ENCODE assay signal across 9 mouse cellular contexts in genomic region chr11:68956107-68956506, GRCm38 (mm10). TPM values are rescaled to one million over a fixed set of nuclear protein-coding genes. Genes with fewer than 3 reads are reported as not detected.
DNase-seq lines count a peak whose midpoint lies in the region; ATAC-seq and TF ChIP-seq lines count a peak whose summit lies in the region.
"Had no signal": no experiment of that assay in that cellular context is flagged by ENCODE, and none has a peak within 500 bp of the region (broad histone marks: within the 10 kb centered on the region; RNA-seq: fewer than 3 reads in every experiment).

No protein-coding gene starts in this region.

- H3K9me3 ChIP-seq in kidney, postnatal 0 days (replicated peaks; ENCODE audit: low read length), result no peaks in the 10 kb centered on the region
- H3K9me3 ChIP-seq in neural tube, embryonic 15.5 days (replicated peaks), result no peaks in the 10 kb centered on the region

- H3K4me2 ChIP-seq in kidney, postnatal 0 days (ENCODE audit: low read length), result peak overlapping the region; percentile 65
- peak overlapping the region; percentile 13; the same call in 1 of the 2 replicates for H3K4me2 ChIP-seq in neural tube, embryonic 15.5 days

- peak overlapping the region; percentile 32; the same call in 1 of the 2 replicates for H3K9ac ChIP-seq in kidney, postnatal 0 days (ENCODE audit: low read depth, low read length)
- H3K9ac ChIP-seq in neural tube, embryonic 15.5 days (replicated peaks), result no peak overlapping the region

- no peak for TF ChIP-seq CTCF in left cerebral cortex, adult 2 months (IDR thresholded peaks at IDR 0.05)
- TF ChIP-seq CTCF in kidney, postnatal 0 days (IDR thresholded peaks at IDR 0.05; ENCODE audit: low read depth), result no peak

- peak overlapping the region; percentile 62 for H3K27ac ChIP-seq in left cerebral cortex, adult 2 months
- peak overlapping the region; percentile 21 for H3K27ac ChIP-seq in kidney, postnatal 0 days
- H3K27ac ChIP-seq in neural tube, embryonic 15.5 days (replicated peaks), result no peak overlapping the region

- 16% methylated on average over 3 of the region's 3 CpGs for WGBS in kidney, postnatal 0 days
- 52% methylated on average over 3 of the region's 3 CpGs for WGBS in neural tube, embryonic 15.5 days

- H3K27me3 ChIP-seq in kidney, postnatal 0 days (ENCODE audit: insufficient read depth, low read length), result 0 out of 2 replicates have a peak, but pooled peaks cover 6% of the 10 kb centered on the region
- H3K27me3 ChIP-seq in neural tube, embryonic 15.5 days (replicated peaks), result peaks cover 47% of the 10 kb centered on the region

- H3K36me3 ChIP-seq in kidney, postnatal 0 days (ENCODE audit: insufficient read depth, low read length), result no peaks in the 10 kb centered on the region
- H3K36me3 ChIP-seq in neural tube, embryonic 15.5 days, result no peaks in the 10 kb centered on the region

- H3K4me3 ChIP-seq in left cerebral cortex, adult 2 months, result peak overlapping the region; percentile 19; the same call in 1 of the 2 replicates
- peak overlapping the region; percentile 26 for H3K4me3 ChIP-seq in kidney, postnatal 0 days (replicated peaks; ENCODE audit: low read depth, low read length)
- H3K4me3 ChIP-seq in neural tube, embryonic 15.5 days (replicated peaks), result 0 out of 2 replicates have a peak overlapping the region, but pooled peaks have one; percentile 3

- intact Hi-C loops in left cerebral cortex, adult 2 months (cut with DNase I), result no loop called here
- intact Hi-C loops in left cerebral cortex, postnatal 25 days (cut with DNase I), result no loop called here
- intact Hi-C loops in heart, postnatal 14 days (cut with DNase I), result no loop called here

- peaks cover 8% of the 10 kb centered on the region; the same call in 1 of the 2 replicates for H3K4me1 ChIP-seq in kidney, postnatal 0 days (replicated peaks; ENCODE audit: insufficient read depth, low read length)
- peaks cover 13% of the 10 kb centered on the region for H3K4me1 ChIP-seq in neural tube, embryonic 15.5 days

- no peak for DNase-seq in left cerebral cortex, adult 2 months (ENCODE audit: extremely low spot score in 1 of 2, low spot score in 2 of 2)
- no peak for DNase-seq in left cerebral cortex, postnatal 25 days (ENCODE audit: low spot score in 2 of 2)
- DNase-seq in heart, postnatal 14 days, result peak; percentile 34 to 43
- DNase-seq in kidney, postnatal 0 days (ENCODE audit: low spot score), result peak; percentile 57
- no peak for DNase-seq in thymus, postnatal 36 days
- DNase-seq in right cerebral cortex, adult 18-20 months, result no peak
- DNase-seq in adrenal gland, postnatal 4 days (ENCODE audit: low spot score in 2 of 2), result no peak

- no peak for ATAC-seq in kidney, postnatal 0 days (replicated peaks; ENCODE audit: low FRiP score, low read depth)
- no peak for ATAC-seq in neural tube, embryonic 15.5 days (ENCODE audit: low FRiP score)
- ATAC-seq: CD4-positive, CD25-positive, alpha-beta regulatory T cell, adult 4 months had no signal

RNA-seq across cellular contexts. Expression of gene Arhgef15, which starts 1.2 kb away (rescaled TPM):
- total RNA-seq in left cerebral cortex, adult 2 months (2021), result 10 to 100 TPM; 22.4 to 22.6 TPM
- 10 to 100 TPM; 20.7 to 20.9 TPM for total RNA-seq in left cerebral cortex, postnatal 25 days (2021)
- total RNA-seq in heart, postnatal 14 days (2021), result 10 to 100 TPM; 37.9 to 46.1 TPM
- polyA plus RNA-seq in kidney, postnatal 0 days (2015; fragmentation: Nextera tagmentation; extraction: Ambion mirVana), result 8.9 and 11.3 TPM in 2 replicates
- polyA plus RNA-seq in neural tube, embryonic 15.5 days (2015; fragmentation: Nextera tagmentation; extraction: Ambion mirVana), result 23.2 and 27.3 TPM in 2 replicates
- 10 to 100 TPM; 28.6 to 29.5 TPM for total RNA-seq in adrenal gland, postnatal 4 days (2021)

RNA-seq across cellular contexts. Expression of gene Slc25a35, which starts 11.8 kb away (rescaled TPM):
- total RNA-seq in left cerebral cortex, adult 2 months (2021), result 1 to 10 TPM; 5.0 to 5.2 TPM
- total RNA-seq in left cerebral cortex, postnatal 25 days (2021), result 1 to 10 TPM; 5.4 to 5.9 TPM
- total RNA-seq in heart, postnatal 14 days (2021), result 1 to 10 TPM; 4.5 to 5.5 TPM
- 11.1 and 11.5 TPM in 2 replicates for polyA plus RNA-seq in kidney, postnatal 0 days (2015; fragmentation: Nextera tagmentation; extraction: Ambion mirVana)
- polyA plus RNA-seq in neural tube, embryonic 15.5 days (2015; fragmentation: Nextera tagmentation; extraction: Ambion mirVana), result 1.9 and 2.1 TPM in 2 replicates
- total RNA-seq in adrenal gland, postnatal 4 days (2021), result 1 to 10 TPM; 5.8 to 5.9 TPM

RNA-seq across cellular contexts. Expression of gene Rangrf, which starts 18.9 kb away (rescaled TPM):
- total RNA-seq in left cerebral cortex, adult 2 months (2021), result 10 to 100 TPM; 15.7 to 17.0 TPM
- total RNA-seq in left cerebral cortex, postnatal 25 days (2021), result 10 to 100 TPM; 14.1 to 16.7 TPM
- total RNA-seq in heart, postnatal 14 days (2021), result 10 to 100 TPM; 51.9 to 61.2 TPM
- polyA plus RNA-seq in kidney, postnatal 0 days (2015; fragmentation: Nextera tagmentation; extraction: Ambion mirVana), result 55.6 and 58.3 TPM in 2 replicates
- 33.7 and 33.9 TPM in 2 replicates for polyA plus RNA-seq in neural tube, embryonic 15.5 days (2015; fragmentation: Nextera tagmentation; extraction: Ambion mirVana)
- total RNA-seq in adrenal gland, postnatal 4 days (2021), result 10 to 100 TPM; 19.4 to 20.1 TPM

RNA-seq across cellular contexts. Expression of gene Odf4, which starts 29.2 kb away (rescaled TPM):
- total RNA-seq in left cerebral cortex, adult 2 months (2021), result under 1 TPM; 0.44 to 0.95 TPM
- total RNA-seq in left cerebral cortex, postnatal 25 days (2021), result 1 to 10 TPM in 1 of 2 experiments, not detected in 1; 1.7 TPM
- not detected for total RNA-seq in heart, postnatal 14 days (2021)
- 0.29 TPM in 1 of 2 replicates, not detected in the other for polyA plus RNA-seq in kidney, postnatal 0 days (2015; fragmentation: Nextera tagmentation; extraction: Ambion mirVana)
- polyA plus RNA-seq in neural tube, embryonic 15.5 days (2015; fragmentation: Nextera tagmentation; extraction: Ambion mirVana), result 0.64 and 1.3 TPM in 2 replicates
- 1 to 10 TPM; 1.5 TPM for total RNA-seq in adrenal gland, postnatal 4 days (2021)
- polyA plus RNA-seq: CD4-positive, CD25-positive, alpha-beta regulatory T cell, adult 4 months had no signal

RNA-seq across cellular contexts. Expression of gene Pfas, which starts 52.2 kb away (rescaled TPM):
- 10 to 100 TPM; 20.1 to 24.7 TPM for total RNA-seq in left cerebral cortex, adult 2 months (2021)
- 10 to 100 TPM; 17.3 to 18.9 TPM for total RNA-seq in left cerebral cortex, postnatal 25 days (2021)
- total RNA-seq in heart, postnatal 14 days (2021), result 1 to 10 TPM; 7.6 to 7.7 TPM
- polyA plus RNA-seq in kidney, postnatal 0 days (2015; fragmentation: Nextera tagmentation; extraction: Ambion mirVana), result 20.9 and 23.3 TPM in 2 replicates
- 15.5 and 20.2 TPM in 2 replicates for polyA plus RNA-seq in neural tube, embryonic 15.5 days (2015; fragmentation: Nextera tagmentation; extraction: Ambion mirVana)
- total RNA-seq in adrenal gland, postnatal 4 days (2021), result 10 to 100 TPM; 37.5 to 42.3 TPM

Comparison
In these comparisons a context has a peak if more than half of its experiments do, and no peak if none do; other contexts are left out.
1. DNase-seq: peak in heart, postnatal 14 days (2 of 2) and kidney, postnatal 0 days (single experiment); none in left cerebral cortex, adult 2 months (0 of 2), left cerebral cortex, postnatal 25 days (0 of 2), thymus, postnatal 36 days (0 of 2), right cerebral cortex, adult 18-20 months (single experiment) and adrenal gland, postnatal 4 days (0 of 2).
2. Peak in every context shown above with its lines, with median percentiles within 50 percentile points of each other: H3K4me3 ChIP-seq.